Mouse (Mus musculus) duodenum, adult 2 months (tissue): ENCODE data around the gene Pbld2. TPM values are rescaled to one million over a fixed set of nuclear protein-coding genes. Genes with fewer than 3 reads are reported as not detected.

Experiments used
- polyA plus RNA-seq: library from polyadenylated mRNA; depleted of rRNA; stranded (reverse); fragments of >200 nt; gene quantifications from 2 replicates; pipeline ENCODE4 v1.2.3, GENCODE M21; 2012; ENCODE audit warnings: low replicate concordance; rRNA removed

Pbld2 gene
- polyA plus RNA-seq, result 34.7 and 40.5 TPM in 2 replicates

DNA sequence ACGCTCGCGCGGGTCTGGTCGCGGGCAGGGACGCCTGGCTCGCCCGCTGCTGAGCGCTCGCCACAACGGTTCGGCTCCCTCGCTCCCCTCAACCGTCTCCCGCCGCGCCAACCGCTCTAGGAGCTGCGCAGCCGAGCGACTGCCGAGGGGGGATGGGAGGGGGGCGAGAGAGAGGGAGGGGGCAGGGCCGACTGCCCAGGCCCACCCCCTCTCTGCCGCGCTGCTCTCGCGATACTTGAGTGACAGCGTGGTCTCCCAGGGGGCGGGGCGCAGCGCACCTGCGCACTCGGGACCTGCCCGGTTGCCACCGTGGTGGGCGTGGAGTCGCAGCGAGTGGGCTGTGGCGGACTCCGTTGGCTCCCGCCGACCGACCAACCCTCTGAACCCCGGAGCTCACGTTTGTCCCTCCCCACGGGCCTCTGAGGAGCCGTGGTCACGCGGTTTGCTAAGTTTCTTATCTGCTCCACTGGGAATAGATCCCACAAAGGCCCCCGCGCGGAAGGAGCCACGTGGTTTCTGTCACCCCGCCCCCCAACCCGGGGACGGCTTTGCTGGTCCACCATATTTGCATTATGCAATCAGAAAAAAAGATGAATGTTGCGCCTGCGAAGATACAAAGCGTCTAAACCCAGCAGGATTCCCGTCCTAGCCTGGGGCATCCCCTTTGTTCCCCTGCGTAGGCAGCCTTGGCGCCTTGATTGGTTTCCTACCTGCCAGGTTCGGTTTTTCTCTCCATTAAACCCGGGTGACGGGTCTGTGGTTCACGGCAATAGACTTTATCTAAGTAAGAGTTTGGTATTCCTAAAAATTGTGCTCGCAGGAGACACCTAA lies at the start of gene Pbld2, which contains the start of gene Hnrnph3:
Pbld2 (plus strand) TSS at position 567 of the 831 bp plus-strand sequence.
Hnrnph3 (minus strand) TSS at position 469 of the 831 bp plus-strand sequence.

DNA sequence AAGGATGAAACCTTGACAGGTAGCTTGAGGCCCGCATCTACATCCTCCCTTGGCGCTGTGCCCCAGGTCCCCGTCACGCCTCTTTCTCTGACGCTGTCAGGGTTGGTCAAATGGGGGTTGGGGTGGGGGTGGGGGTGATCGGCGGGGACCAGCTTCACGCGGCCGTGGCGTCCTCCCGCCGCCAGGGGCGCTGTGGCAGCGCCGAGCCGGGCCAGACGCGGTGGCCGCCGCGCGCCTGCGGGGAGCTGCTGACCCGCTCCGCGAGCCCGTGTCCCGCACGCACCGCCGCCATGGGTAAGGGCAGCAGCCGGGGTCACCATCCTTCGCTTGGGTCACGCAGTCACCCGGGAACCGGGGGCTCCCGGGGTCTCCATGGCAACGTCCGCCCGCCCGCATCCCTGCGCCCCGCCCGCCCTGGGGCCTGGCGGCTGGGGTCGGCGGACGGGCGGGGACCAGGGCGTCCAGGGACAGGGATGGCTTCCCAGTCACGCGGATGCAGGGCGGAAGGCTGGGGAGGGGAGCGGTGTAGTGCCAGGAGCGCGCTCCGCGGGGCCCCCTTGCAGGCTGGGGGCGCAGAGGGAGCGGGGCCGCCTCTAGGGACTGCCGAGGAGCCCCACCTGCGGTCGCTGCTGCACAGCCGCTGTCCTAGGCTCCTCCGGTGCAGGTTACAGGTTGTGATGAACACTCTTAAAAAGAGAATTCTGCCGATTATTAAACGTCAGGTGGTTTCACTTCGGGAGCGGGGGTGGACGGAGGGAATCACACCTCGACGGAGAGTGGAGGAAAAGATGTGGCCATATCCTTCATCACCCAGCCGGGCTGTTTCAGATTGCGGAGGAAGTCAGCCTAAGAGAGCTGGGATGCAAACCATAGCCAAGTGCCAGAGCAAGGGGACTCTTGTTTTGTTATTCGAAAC lies 43.8 kb upstream of the Pbld2 start, which contains the start of gene Rufy2:
Rufy2 (plus strand) TSS at position 185 of the 916 bp plus-strand sequence.

DNA sequence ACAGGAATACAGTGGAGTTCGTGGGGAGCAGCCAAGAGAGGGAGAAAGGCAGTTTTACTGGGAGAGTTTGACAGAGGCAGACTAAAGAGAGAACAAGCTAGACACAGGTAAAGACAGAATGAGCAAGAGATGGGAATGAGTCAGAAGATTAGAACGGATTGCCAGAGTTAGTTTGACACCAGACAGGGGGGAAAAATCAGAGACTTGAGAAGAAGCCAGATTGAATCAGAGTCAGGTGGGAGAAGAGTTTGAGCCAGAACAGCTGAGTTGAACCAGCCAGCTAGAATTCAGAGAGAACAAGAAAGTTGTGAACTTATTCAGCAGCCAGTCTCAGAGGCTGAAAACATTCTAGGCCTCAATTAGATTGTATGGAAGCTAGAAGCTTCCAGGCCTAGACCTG lies 35.7 kb downstream of the Pbld2 start, which contains the start of gene Pbld1:
Pbld1 (plus strand) TSS at position 301 of the 400 bp plus-strand sequence.

DNA sequence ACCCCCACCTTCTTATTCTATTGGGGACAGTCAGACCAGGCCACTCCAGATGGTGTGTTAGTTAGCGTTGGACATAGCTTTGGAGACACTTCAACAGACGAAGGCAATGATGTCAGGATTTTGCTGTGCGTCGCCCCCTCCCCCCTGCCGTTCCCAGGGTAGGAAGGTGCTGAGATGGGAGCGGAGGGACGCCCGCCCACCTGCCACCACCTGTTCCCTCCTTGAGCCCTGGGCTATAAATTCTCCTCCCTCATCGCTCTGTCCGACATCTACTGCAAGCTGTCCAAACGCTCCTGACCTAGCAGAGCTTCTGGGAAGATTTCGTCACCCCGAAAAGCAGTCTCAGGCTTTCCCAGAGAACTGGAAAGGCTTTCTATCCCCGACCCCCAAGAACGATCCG lies 75.4 kb downstream of the Pbld2 start, which contains the start of gene Atoh7:
Atoh7 (plus strand) TSS at position 131 of the 400 bp plus-strand sequence.

Other genes starting within 250 kb of the Pbld2 start
- 22.1 and 43.6 TPM in 2 replicates for gene Ccar1, start 232.0 kb upstream of the Pbld2 start, polyA plus RNA-seq
- 0.02 and 0.47 TPM in 2 replicates for gene Tet1, start 115.3 kb upstream of the Pbld2 start, polyA plus RNA-seq
- gene Slc25a16, start 103.7 kb upstream of the Pbld2 start, polyA plus RNA-seq, result 17.8 and 37.8 TPM in 2 replicates
- gene Dna2, start 77.3 kb upstream of the Pbld2 start, polyA plus RNA-seq, result 1.7 and 3.2 TPM in 2 replicates
- gene Rufy2, start 44.1 kb upstream of the Pbld2 start, polyA plus RNA-seq, result 1.1 and 1.2 TPM in 2 replicates
- 1.7 and 2.8 TPM in 2 replicates for gene Hnrnph3, start 98 bp upstream of the Pbld2 start, polyA plus RNA-seq
- gene Pbld1, start 35.8 kb downstream of the Pbld2 start, polyA plus RNA-seq, result 7.2 and 17.2 TPM in 2 replicates
- 0.06 and 0.07 TPM in 2 replicates for gene Atoh7, start 75.3 kb downstream of the Pbld2 start, polyA plus RNA-seq
- 0.08 and 0.13 TPM in 2 replicates for gene Mypn, start 179.6 kb downstream of the Pbld2 start, polyA plus RNA-seq
- gene Herc4, start 219.5 kb downstream of the Pbld2 start, polyA plus RNA-seq, result 2.5 and 3.0 TPM in 2 replicates